Mouse (Mus musculus): ENCODE measurements around the gene Milr1. TPM values are rescaled to one million over a fixed set of nuclear protein-coding genes. Genes with fewer than 3 reads are reported as not detected.
"Not testable (repeated sequence)": the region's sequence is repeated elsewhere in the genome, so short reads cannot be mapped to it uniquely, and the experiment has no call there.

Milr1 gene
- polyA plus RNA-seq, 1 experiment from 2014 or later, result 0.95 TPM

DNA sequence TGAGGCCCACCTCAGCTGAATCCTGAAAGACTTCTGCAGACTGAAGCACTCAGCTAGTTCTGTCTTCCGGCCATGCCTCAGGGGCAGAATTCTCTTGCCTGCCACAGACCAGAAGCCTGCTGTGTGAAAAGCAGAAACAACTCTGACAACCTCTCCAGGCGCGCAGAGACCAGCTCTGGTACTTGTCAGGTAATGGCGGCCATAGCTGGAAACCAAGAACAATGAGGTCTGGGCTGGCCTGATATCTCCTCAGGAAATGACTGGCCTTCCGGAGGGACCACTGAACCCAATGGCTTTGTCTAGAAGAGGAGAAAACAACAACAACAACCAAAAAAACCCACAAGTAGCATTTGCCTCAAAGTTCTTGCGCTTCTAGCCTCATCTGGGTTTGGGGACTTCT lies 36.0 kb upstream of the Milr1 start:
- ATAC-seq (ENCODE audit: insufficient number of reproducible peaks, low FRiP score), result peak; percentile 81
- Histone ChIP-seq H3K4me2 (peak overlapping the region; percentile 39), H3K27me3 (replicated peaks) (no peaks in the 10 kb centered on the region), H3K4me3 (peak overlapping the region; percentile 41), H3K9ac (peak overlapping the region; percentile 67), H3K9me3 (replicated peaks) (no peaks in the 10 kb centered on the region), H3K4me1 (replicated peaks) (peaks cover 35% of the 10 kb centered on the region), H3K27ac (ENCODE audit: poor library complexity, severe bottlenecking) (peak overlapping the region; percentile 91), H3K36me3 (no peaks in the 10 kb centered on the region)
- 34% methylated on average over 6 of the region's 6 CpGs for WGBS

DNA sequence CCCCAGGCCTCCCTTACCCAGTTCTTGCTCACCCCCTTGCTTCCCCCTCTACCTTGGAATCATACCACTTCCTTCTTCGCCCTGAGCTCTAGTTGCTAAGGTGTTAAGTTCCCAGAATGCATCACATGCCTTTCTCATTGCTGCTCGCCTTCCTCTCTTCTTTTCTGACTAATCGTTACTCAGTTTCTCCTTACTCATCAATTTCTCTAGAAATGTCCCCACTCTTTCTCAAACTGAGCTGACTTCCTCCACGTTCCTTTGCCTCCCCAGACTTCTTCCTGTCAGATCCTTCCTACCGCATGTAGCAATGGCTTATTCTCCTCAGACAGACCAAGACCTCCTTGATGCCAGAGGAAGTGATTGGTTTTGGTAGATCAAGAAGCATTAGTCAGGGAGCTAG lies 34.5 kb upstream of the Milr1 start:
- Histone ChIP-seq H3K9me3 (replicated peaks) (no peaks in the 10 kb centered on the region), H3K27ac (ENCODE audit: poor library complexity, severe bottlenecking) (no peak overlapping the region), H3K9ac (no peak overlapping the region), H3K36me3 (no peaks in the 10 kb centered on the region), H3K4me3 (no peak overlapping the region), H3K4me2 (no peak overlapping the region), H3K4me1 (replicated peaks) (peaks cover 26% of the 10 kb centered on the region), H3K27me3 (replicated peaks) (no peaks in the 10 kb centered on the region)
- no peak for ATAC-seq (ENCODE audit: insufficient number of reproducible peaks, low FRiP score)
- WGBS, result 82% methylated on average over 5 of the region's 5 CpGs

DNA sequence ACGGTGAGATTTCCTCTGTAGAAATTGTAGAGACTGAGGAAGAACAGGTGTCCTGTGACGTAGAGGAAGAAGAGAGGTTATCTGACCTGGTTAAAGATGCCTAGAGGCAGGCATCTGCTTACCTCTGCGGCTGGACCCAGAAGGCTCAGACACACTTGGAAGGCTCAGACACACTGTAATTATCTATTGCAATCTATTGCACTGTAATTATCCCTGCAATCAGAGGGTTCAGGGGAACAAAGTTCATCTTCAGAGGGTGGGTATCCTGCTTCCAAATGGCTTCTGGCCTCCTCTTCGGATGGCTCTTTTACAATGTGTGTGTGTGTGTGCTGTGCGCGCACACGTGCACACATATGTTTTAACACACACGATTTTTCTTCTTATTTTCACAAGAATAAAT lies 30.6 kb upstream of the Milr1 start:
- ATAC-seq (ENCODE audit: insufficient number of reproducible peaks, low FRiP score), result no peak
- Histone ChIP-seq H3K4me2 (no peak overlapping the region), H3K27ac (ENCODE audit: poor library complexity, severe bottlenecking) (no peak overlapping the region), H3K36me3 (no peaks in the 10 kb centered on the region), H3K27me3 (replicated peaks) (no peaks in the 10 kb centered on the region), H3K9ac (no peak overlapping the region), H3K4me3 (no peak overlapping the region), H3K9me3 (replicated peaks) (no peaks in the 10 kb centered on the region), H3K4me1 (replicated peaks) (peaks cover 19% of the 10 kb centered on the region)
- 86% methylated on average over 8 of the region's 8 CpGs for WGBS

- WGBS, result 7% methylated on average over 7 of the region's 7 CpGs
- H3K27me3 ChIP-seq (replicated peaks), result no peaks in the 10 kb centered on the region
- H3K4me3 ChIP-seq, result no peak overlapping the region
- H3K9ac ChIP-seq, result 0 out of 2 replicates have a peak overlapping the region, but pooled peaks have one; percentile 23
- 0 out of 2 replicates have a peak overlapping the region, but pooled peaks have one; percentile 0 for H3K4me2 ChIP-seq
- peak overlapping the region; percentile 1; the same call in 1 of the 2 replicates for H3K27ac ChIP-seq (ENCODE audit: poor library complexity, severe bottlenecking)
- H3K36me3 ChIP-seq, result no peaks in the 10 kb centered on the region
- peak; percentile 91 for ATAC-seq (ENCODE audit: insufficient number of reproducible peaks, low FRiP score)
- no peaks in the 10 kb centered on the region for H3K9me3 ChIP-seq (replicated peaks)
- H3K4me1 ChIP-seq (replicated peaks), result peaks cover 19% of the 10 kb centered on the region
These were observed 28.1 kb upstream of the Milr1 start for GRCm38 (mm10) chr11:106722831-106723361.

DNA sequence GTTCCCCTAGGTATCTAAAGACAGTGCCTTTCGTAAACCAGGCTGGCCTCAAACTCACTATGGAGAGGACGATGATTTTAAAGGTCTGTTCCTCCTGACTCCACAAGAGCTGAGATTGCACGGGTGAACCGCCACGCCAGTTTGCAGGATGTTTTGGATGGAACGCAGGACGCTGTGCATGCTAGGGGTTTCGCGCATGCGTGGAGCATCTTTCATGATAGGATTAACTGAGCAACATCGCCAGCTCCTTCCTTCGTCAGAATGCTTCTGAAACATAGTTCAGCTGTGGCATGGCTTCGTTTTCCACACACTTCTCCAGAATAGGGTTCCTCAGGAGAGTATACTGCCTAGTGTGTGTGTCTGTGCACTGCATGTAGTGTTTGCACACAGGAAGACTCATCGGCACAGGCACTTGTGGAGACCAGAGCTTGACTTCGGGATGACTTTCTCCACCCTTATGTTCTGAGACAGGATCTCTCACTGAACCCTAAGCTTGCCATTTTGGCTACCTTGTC lies 27.4 kb upstream of the Milr1 start:
- H3K27ac ChIP-seq (ENCODE audit: poor library complexity, severe bottlenecking), result no peak overlapping the region

GRCm38 (mm10) chr11:106724176-106724915 lies 26.7 kb upstream of the Milr1 start:
- Histone ChIP-seq H3K9ac (no peak overlapping the region), H3K9me3 (replicated peaks) (0 out of 2 replicates have a peak, but pooled peaks cover under 1% of the 10 kb centered on the region), H3K27ac (ENCODE audit: poor library complexity, severe bottlenecking) (no peak overlapping the region), H3K4me1 (replicated peaks) (peaks cover 31% of the 10 kb centered on the region), H3K4me3 (no peak overlapping the region), H3K36me3 (no peaks in the 10 kb centered on the region), H3K4me2 (no peak overlapping the region), H3K27me3 (replicated peaks) (no peaks in the 10 kb centered on the region)
- 88% methylated on average over 10 of the region's 10 CpGs for WGBS
- no peak for ATAC-seq (ENCODE audit: insufficient number of reproducible peaks, low FRiP score)

More for the DNA sequence above, 27.4 kb upstream of the Milr1 start:
- no peak for ATAC-seq (ENCODE audit: insufficient number of reproducible peaks, low FRiP score)
- no peak overlapping the region for H3K9ac ChIP-seq
- no peaks in the 10 kb centered on the region for H3K9me3 ChIP-seq (replicated peaks)
- 68% methylated on average over 15 of the region's 15 CpGs for WGBS
- H3K4me2 ChIP-seq, result peak overlapping the region; percentile 14
- no peak overlapping the region for H3K4me3 ChIP-seq
- no peaks in the 10 kb centered on the region for H3K27me3 ChIP-seq (replicated peaks)
- no peaks in the 10 kb centered on the region for H3K36me3 ChIP-seq
- peaks cover 27% of the 10 kb centered on the region for H3K4me1 ChIP-seq (replicated peaks)

- not testable (repeated sequence) for H3K36me3 ChIP-seq; H3K9me3 ChIP-seq (replicated peaks); H3K9ac ChIP-seq; H3K27ac ChIP-seq (ENCODE audit: poor library complexity, severe bottlenecking); H3K27me3 ChIP-seq (replicated peaks); H3K4me3 ChIP-seq; ATAC-seq (ENCODE audit: insufficient number of reproducible peaks, low FRiP score); H3K4me2 ChIP-seq
- peaks cover 34% of the 10 kb centered on the region for H3K4me1 ChIP-seq (replicated peaks)
- WGBS, result 83% methylated on average over 9 of the region's 9 CpGs
These were observed 26.1 kb upstream of the Milr1 start for GRCm38 (mm10) chr11:106724916-106725235.

GRCm38 (mm10) chr11:106727967-106728366 lies 23.1 kb upstream of the Milr1 start:
- Histone ChIP-seq H3K27ac (ENCODE audit: poor library complexity, severe bottlenecking) (no peak overlapping the region; the same call in 1 of the 2 replicates), H3K27me3 (replicated peaks) (no peaks in the 10 kb centered on the region), H3K9ac (no peak overlapping the region), H3K4me2 (no peak overlapping the region), H3K4me3 (no peak overlapping the region), H3K4me1 (replicated peaks) (peaks cover 44% of the 10 kb centered on the region), H3K36me3 (no peaks in the 10 kb centered on the region), H3K9me3 (replicated peaks) (peaks cover 7% of the 10 kb centered on the region)
- WGBS, result 74% methylated on average over 5 of the region's 5 CpGs
- no peak for ATAC-seq (ENCODE audit: insufficient number of reproducible peaks, low FRiP score)

DNA sequence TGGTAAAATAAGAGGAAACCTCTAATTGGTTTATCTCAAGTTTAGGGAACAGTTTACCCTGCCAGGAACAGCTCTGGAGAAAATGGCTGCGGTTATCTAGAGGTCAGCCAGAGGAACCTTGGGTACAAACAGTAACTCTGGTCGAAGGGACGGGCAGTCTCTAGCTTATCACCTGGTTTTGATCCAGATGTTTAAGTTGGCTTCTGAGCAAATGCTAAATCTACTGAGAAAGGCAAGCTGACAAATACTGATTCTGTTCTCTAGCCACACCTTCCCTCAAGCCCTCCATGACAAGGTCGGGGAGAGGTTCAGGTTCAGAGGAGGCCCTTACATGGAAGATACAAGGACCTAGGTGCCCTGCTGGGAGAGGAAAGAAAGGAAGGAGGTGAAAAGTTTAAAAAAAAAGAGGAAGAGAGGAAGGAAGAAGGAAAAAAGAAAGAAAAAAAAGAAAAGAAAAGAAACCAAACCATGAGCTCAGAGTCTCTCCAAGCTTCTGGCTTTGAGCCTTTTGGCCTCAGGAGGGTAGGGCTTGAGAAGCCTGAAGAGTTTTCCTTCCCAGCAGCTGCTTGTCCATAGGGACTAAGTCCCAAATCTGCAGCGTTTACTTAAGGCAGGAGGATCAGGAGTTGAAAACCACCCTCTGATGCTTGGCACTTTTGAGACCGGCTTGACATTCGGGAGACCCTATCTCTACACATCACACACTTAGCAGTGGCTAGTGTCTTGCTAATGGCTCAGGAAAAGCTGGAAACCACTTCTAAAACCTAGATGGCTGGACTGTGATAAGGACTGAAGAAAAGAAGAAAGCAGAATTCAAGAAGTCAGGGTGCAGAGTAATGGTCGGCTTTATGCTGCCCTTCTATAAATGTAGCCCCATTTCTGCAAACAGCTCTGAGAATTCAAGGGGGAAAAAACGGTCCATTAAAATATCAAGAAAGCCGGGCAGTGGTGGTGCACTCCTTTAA lies 22.3 kb upstream of the Milr1 start:
- ATAC-seq (ENCODE audit: insufficient number of reproducible peaks, low FRiP score), result no peak; the same call in 1 of the 2 replicates
- Histone ChIP-seq H3K9ac (no peak overlapping the region), H3K4me2 (no peak overlapping the region), H3K4me3 (no peak overlapping the region), H3K27ac (ENCODE audit: poor library complexity, severe bottlenecking) (peak overlapping the region; percentile 66), H3K9me3 (replicated peaks) (peaks cover 7% of the 10 kb centered on the region), H3K27me3 (replicated peaks) (no peaks in the 10 kb centered on the region), H3K4me1 (replicated peaks) (peaks cover 38% of the 10 kb centered on the region), H3K36me3 (no peaks in the 10 kb centered on the region)
- 49% methylated on average over 10 of the region's 10 CpGs for WGBS

DNA sequence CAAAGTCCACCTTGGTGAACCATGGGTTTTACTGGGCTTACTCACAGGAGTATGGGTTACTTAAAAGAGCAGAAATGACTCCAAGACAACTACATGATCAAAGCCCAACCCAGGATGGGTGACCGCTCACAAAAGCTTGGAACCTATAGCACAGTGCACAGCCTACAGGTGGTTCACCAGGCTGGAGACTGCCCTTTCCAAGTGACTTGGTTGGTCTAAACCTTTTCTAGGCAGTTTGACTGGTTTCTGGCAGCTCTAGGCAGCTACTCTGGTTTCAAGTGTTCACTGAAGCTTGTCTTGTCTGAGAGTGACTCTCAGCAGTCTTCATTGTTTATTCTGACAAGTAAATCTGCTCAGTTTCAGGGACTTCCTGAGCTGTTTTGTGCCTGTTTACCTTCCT lies 21.4 kb upstream of the Milr1 start:
- no peak overlapping the region for H3K9ac ChIP-seq
- WGBS, result 92% methylated on average over 1 of the region's 1 CpGs
- peaks cover 7% of the 10 kb centered on the region for H3K9me3 ChIP-seq (replicated peaks)
- H3K4me2 ChIP-seq, result no peak overlapping the region
- H3K27ac ChIP-seq (ENCODE audit: poor library complexity, severe bottlenecking), result peak overlapping the region; percentile 86
- no peak for ATAC-seq (ENCODE audit: insufficient number of reproducible peaks, low FRiP score)
- no peaks in the 10 kb centered on the region for H3K36me3 ChIP-seq
- H3K4me3 ChIP-seq, result no peak overlapping the region
- no peaks in the 10 kb centered on the region for H3K27me3 ChIP-seq (replicated peaks)
- H3K4me1 ChIP-seq (replicated peaks), result peaks cover 36% of the 10 kb centered on the region

- peak overlapping the region; percentile 86 for H3K27ac ChIP-seq (ENCODE audit: poor library complexity, severe bottlenecking)
- no peak overlapping the region for H3K4me3 ChIP-seq
- no peaks in the 10 kb centered on the region for H3K27me3 ChIP-seq (replicated peaks)
- no peaks in the 10 kb centered on the region for H3K36me3 ChIP-seq
- ATAC-seq (ENCODE audit: insufficient number of reproducible peaks, low FRiP score), result 0 out of 2 replicates have a peak, but pooled peaks have one; percentile 33
- H3K4me1 ChIP-seq (replicated peaks), result peaks cover 36% of the 10 kb centered on the region
- peak overlapping the region; percentile 18; the same call in 1 of the 2 replicates for H3K4me2 ChIP-seq
- no peak overlapping the region for H3K9ac ChIP-seq
- WGBS, result 11% methylated on average over 4 of the region's 4 CpGs
- peaks cover 7% of the 10 kb centered on the region for H3K9me3 ChIP-seq (replicated peaks)
These were observed 20.3 kb upstream of the Milr1 start for GRCm38 (mm10) chr11:106730714-106731113.

All from heart, embryonic 12.5 days (tissue).